Mouse (Mus musculus) forebrain, embryonic 11.5 days (tissue): ENCODE data around the gene Eif2ak3. TPM values are rescaled to one million over a fixed set of nuclear protein-coding genes. Genes with fewer than 3 reads are reported as not detected.

Experiments
- ATAC-seq: fragments of 200-750 bp; cut with Nextera tagmentation; replicated peaks from 2 replicates; pipeline ENCODE4 v1.8.0; 2017; ENCODE audit warnings: moderate TSS enrichment; ENCODE audit not compliant: low FRiP score
- DNase-seq: peaks from one replicate; pipeline ENCODE4 v3.0.0-alpha.2; 2017; ENCODE audit warnings: low spot score
- H3K27ac ChIP-seq: fragments of 300-500 bp; sonication (generic); 2 replicates; pipeline ENCODE4 v1.5.1; 2014; ENCODE audit warnings: low read depth, low read length
- H3K27me3 ChIP-seq: fragments of 300-500 bp; sonication (generic); 2 replicates; pipeline ENCODE4 v1.6.1; 2014; ENCODE audit warnings: mild to moderate bottlenecking, low read length, mixed read lengths; ENCODE audit not compliant: control insufficient read depth, insufficient read depth
- H3K36me3 ChIP-seq: fragments of 300-500 bp; sonication (generic); 2 replicates; pipeline ENCODE4 v1.6.1; 2014; ENCODE audit warnings: mild to moderate bottlenecking, low read length, moderate library complexity, mixed read lengths; ENCODE audit not compliant: control insufficient read depth, insufficient read depth
- H3K4me1 ChIP-seq: fragments of 300-500 bp; sonication (generic); replicated peaks from 2 replicates; pipeline ENCODE4 v1.6.1; 2014; ENCODE audit warnings: low read length, mixed read lengths; ENCODE audit not compliant: control insufficient read depth, insufficient read depth
- H3K4me2 ChIP-seq: fragments of 300-500 bp; sonication (generic); 2 replicates; pipeline ENCODE4 v1.6.1; 2014; ENCODE audit warnings: low read depth, mild to moderate bottlenecking, low read length, moderate library complexity, mixed read lengths; ENCODE audit not compliant: severe bottlenecking
- H3K4me3 ChIP-seq: fragments of 300-500 bp; sonication (generic); 2 replicates; pipeline ENCODE4 v1.5.1; 2014; ENCODE audit warnings: low read depth, low read length
- H3K9ac ChIP-seq: fragments of 300-500 bp; sonication (generic); 2 replicates; pipeline ENCODE4 v1.6.1; 2014; ENCODE audit warnings: low read length
- H3K9me3 ChIP-seq: fragments of 300-500 bp; sonication (generic); 2 replicates; pipeline ENCODE4 v1.6.1; 2016; ENCODE audit warnings: low read length, mixed read lengths; ENCODE audit not compliant: control insufficient read depth
- WGBS: fragments of 180-500 bp; shearing (Covaris S2); extraction: QIAGEN DNeasy Blood & Tissue Kit; methylation state at CpG from one replicate; pipeline ENCODE4 v1.1.7; 2014; 5-methylcytosine and 5-hydroxymethylcytosine counted together
- polyA plus RNA-seq: library from polyadenylated mRNA; unstranded; fragments of >200 nt; fragmentation: Nextera tagmentation; extraction: Ambion mirVana; gene quantifications from 2 replicates; pipeline ENCODE4 v1.2.1, GENCODE M21; 2014

Gene Eif2ak3
- polyA plus RNA-seq, 1 experiment from 2014 or later: 11.0 TPM

DNA sequence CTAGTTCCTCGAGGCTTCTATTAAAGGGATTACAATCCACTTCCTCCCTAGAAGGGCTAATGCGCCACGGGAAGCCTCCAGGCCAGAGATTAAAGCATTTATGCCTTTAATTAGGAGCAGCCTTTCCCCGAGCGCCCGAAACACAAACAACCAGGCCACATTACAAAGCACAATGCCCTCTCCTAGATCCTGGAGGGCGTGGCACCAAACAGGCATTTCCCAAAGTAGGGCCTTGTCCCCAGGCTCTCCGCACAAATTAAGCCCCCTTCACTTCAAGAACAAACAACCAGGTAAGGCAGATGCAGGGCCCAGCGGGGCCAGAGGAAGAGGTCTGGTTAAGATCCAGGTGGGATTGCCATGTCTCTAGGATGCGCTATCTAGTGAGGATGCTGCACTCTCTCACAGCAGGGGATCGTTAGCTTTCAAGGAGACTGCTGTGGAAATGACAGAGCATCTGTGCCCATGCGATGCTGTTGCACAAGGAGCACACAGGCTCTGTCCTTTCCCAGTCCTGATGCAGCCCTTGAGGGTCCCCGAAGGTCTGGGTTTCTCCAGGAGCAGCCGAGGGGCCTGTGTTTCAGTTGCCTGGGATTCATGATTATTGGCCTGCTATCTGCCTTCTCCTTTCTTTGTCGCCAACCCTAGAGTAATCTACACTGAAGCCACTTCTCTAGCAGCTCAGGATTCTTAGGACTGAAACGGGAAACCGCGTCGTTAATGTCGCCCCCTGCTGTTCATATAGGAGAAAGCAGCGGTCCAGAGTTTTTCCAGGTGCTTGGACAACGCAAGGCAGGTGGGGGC is 77.2 kb downstream of the Eif2ak3 start:
- Histone ChIP-seq H3K9ac (peak overlapping the region; percentile 37; the same call in 1 of the 2 replicates), H3K9me3 (no peaks in the 10 kb centered on the region), H3K4me1 (peaks cover 4% of the 10 kb centered on the region), H3K4me2 (peak overlapping the region; percentile 51), H3K27ac (no peak overlapping the region), H3K27me3 (no peaks in the 10 kb centered on the region), H3K4me3 (peak overlapping the region; percentile 18; the same call in 1 of the 2 replicates), H3K36me3 (no peaks in the 10 kb centered on the region)
- 2% methylated on average over 22 of the region's 22 CpGs for WGBS
- DNase-seq (peak; percentile 78), ATAC-seq (peak; percentile 70)

DNA sequence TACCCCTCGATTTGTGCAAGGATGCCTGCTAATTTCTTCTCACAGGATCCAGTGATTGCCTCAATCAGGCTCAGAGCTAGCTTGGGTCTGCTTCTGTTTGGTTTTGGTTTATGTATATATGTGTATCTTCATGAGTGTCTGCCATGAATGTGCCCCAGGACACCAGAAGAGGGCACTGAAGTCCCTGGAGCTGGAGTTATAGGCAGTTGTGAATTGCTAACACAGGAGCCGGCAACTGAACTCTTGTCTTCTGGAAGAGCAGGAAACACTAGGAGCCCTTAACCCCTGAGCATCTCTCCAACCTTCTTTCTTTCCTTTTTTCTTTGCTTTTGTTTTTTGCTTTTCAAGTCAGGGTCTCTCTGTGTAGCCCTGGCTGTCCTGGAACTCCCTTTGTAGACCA is 87.5 kb downstream of the Eif2ak3 start:
- WGBS: 84% methylated on average over 2 of the region's 2 CpGs

DNA sequence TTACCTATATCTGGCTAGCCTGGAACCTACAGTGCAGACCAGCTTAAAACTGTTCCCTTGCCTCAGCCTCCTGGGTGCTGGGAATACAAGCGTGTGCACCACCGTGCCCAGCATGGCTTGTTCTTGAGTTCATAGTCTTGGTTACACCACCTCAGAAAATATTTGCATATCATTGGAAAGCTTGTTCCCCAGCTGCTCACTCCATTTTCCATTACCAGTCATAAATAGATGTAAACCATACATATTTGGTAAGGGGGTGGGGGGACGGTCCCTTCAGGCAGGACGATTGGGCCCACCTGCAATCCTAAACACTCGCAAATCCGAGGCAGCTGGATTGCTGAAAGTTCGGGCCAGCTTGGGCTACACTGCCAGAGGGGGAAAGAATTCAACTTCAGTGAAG is 109.0 kb downstream of the Eif2ak3 start:
- no peaks in the 10 kb centered on the region for H3K9me3 ChIP-seq
- H3K9ac ChIP-seq: no peak overlapping the region
- no peaks in the 10 kb centered on the region for H3K36me3 ChIP-seq
- no peak for ATAC-seq
- no peak overlapping the region for H3K4me2 ChIP-seq
- peaks cover 41% of the 10 kb centered on the region for H3K27me3 ChIP-seq
- H3K27ac ChIP-seq: no peak overlapping the region
- H3K4me1 ChIP-seq: peaks cover 8% of the 10 kb centered on the region; the same call in 1 of the 2 replicates
- WGBS: 79% methylated on average over 7 of the region's 7 CpGs
- DNase-seq: no peak
- H3K4me3 ChIP-seq: no peak overlapping the region

More for the DNA sequence above, 87.5 kb downstream of the Eif2ak3 start:
- Histone ChIP-seq H3K4me3 (no peak overlapping the region), H3K9ac (no peak overlapping the region), H3K4me2 (no peak overlapping the region), H3K4me1 (no peaks in the 10 kb centered on the region), H3K36me3 (no peaks in the 10 kb centered on the region), H3K27me3 (no peaks in the 10 kb centered on the region), H3K27ac (no peak overlapping the region), H3K9me3 (no peaks in the 10 kb centered on the region)
- ATAC-seq (no peak), DNase-seq (no peak)

DNA sequence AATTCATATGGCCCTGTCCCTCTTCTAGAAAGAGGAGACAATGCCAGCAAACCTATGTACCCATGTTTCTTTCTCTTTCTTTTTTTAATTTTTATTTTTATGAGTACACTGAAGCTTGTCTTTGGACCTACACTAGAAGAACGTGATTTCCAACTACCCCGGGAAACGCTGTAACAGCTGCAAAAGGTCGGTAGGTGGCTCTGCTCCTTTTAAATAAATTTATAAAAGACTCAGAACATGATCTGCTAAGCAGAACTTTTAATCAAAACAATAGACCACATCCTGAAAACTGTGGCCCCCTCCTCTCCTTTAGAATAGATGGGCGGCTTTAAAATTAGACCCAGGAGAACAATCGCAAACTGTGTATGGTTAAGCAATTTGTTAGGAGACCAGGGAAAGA is 109.7 kb downstream of the Eif2ak3 start:
- Histone ChIP-seq H3K36me3 (no peaks in the 10 kb centered on the region), H3K4me1 (peaks cover 8% of the 10 kb centered on the region; the same call in 1 of the 2 replicates), H3K9me3 (no peaks in the 10 kb centered on the region), H3K4me2 (no peak overlapping the region), H3K4me3 (no peak overlapping the region), H3K9ac (no peak overlapping the region), H3K27ac (no peak overlapping the region), H3K27me3 (peaks cover 47% of the 10 kb centered on the region)
- ATAC-seq: no peak
- DNase-seq: no peak
- 9% methylated on average over 6 of the region's 6 CpGs for WGBS

Other genes starting within 250 kb of the Eif2ak3 start
- 2.0 and 3.3 TPM in 2 replicates for gene Rpia, start 52.3 kb upstream of the Eif2ak3 start, polyA plus RNA-seq
- not detected in 2 replicates for gene Tex37, start 74.4 kb downstream of the Eif2ak3 start, polyA plus RNA-seq
- not detected in 2 replicates for gene Foxi3, start 112.0 kb downstream of the Eif2ak3 start, polyA plus RNA-seq